Mouse (Mus musculus) lung, embryonic 14.5 days (tissue): Measurements from ENCODE around the gene Sit1. TPM values are rescaled to one million over a fixed set of nuclear protein-coding genes. Genes with fewer than 3 reads are reported as not detected.

Source experiments
- ATAC-seq: fragments of 200-750 bp; cut with Nextera tagmentation; 2 replicates; pipeline ENCODE4 v1.8.0; 2017; ENCODE audit warnings: mild to moderate bottlenecking, moderate TSS enrichment, moderate library complexity; ENCODE audit not compliant: insufficient read depth
- DNase-seq: peaks from one replicate; pipeline ENCODE4 v3.0.0-alpha.2; 2015
- H3K27ac ChIP-seq: fragments of 300-500 bp; sonication (generic); 2 replicates; pipeline ENCODE4 v1.5.1; 2014; ENCODE audit warnings: low read depth, mild to moderate bottlenecking, moderate library complexity
- H3K27me3 ChIP-seq: fragments of 300-500 bp; sonication (generic); 2 replicates; pipeline ENCODE4 v1.6.1; 2014; ENCODE audit warnings: low read length, control low read depth; ENCODE audit not compliant: insufficient read depth
- H3K36me3 ChIP-seq: fragments of 300-500 bp; sonication (generic); 2 replicates; pipeline ENCODE4 v1.6.1; 2014; ENCODE audit warnings: control low read depth; ENCODE audit not compliant: insufficient read depth
- H3K4me1 ChIP-seq: fragments of 300-500 bp; sonication (generic); 2 replicates; pipeline ENCODE4 v1.6.1; 2014; ENCODE audit warnings: antibody characterized with exemption, control low read depth; ENCODE audit not compliant: insufficient read depth
- H3K4me2 ChIP-seq: fragments of 300-500 bp; sonication (generic); 2 replicates; pipeline ENCODE4 v1.6.1; 2014; ENCODE audit warnings: mild to moderate bottlenecking
- H3K4me3 ChIP-seq: fragments of 300-500 bp; sonication (generic); 2 replicates; pipeline ENCODE4 v1.5.1; 2014; ENCODE audit warnings: low read depth, low read length
- H3K9ac ChIP-seq: fragments of 300-500 bp; sonication (generic); 2 replicates; pipeline ENCODE4 v1.6.1; 2014
- H3K9me3 ChIP-seq: fragments of 300-500 bp; sonication (generic); 2 replicates; pipeline ENCODE4 v1.6.1; 2016; ENCODE audit warnings: low read depth, low read length, control low read depth
- CTCF ChIP-seq: IDR thresholded peaks from 2 replicates; pipeline ENCODE4 v1.5.1; 2016; ENCODE audit warnings: antibody characterized with exemption, low read depth
- WGBS: fragments of 180-500 bp; shearing (Covaris S2); extraction: QIAGEN DNeasy Blood & Tissue Kit; methylation state at CpG from one replicate; pipeline ENCODE4 v1.1.7; 2014; 5-methylcytosine and 5-hydroxymethylcytosine counted together
- polyA plus RNA-seq: library from polyadenylated mRNA; unstranded; fragments of >200 nt; fragmentation: Nextera tagmentation; extraction: Ambion mirVana; gene quantifications from 2 replicates; pipeline ENCODE4 v1.2.1, GENCODE M21; 2014

Sit1 gene
- polyA plus RNA-seq, 1 experiment from 2014 or later: not detected

DNA sequence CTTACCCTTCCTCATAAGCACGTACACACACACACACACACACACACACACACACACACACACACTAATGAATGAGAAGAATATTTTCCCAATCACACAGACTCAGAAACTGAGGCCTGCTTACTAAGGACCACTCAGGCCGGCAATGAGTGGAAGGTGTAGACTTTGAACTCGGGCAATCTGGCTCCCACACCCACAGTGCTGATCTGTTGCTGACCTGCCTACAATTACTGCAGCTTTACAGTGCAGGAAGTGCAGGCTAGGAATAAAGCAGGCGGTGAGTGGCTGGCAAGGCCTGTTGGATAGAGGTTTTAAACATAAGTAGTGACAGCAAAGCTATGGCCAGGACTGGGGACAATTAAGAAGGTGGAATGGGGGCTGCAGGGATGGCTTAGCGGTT lies 2.5 kb downstream of the Sit1 start:
- Histone ChIP-seq H3K4me1 (no peaks in the 10 kb centered on the region), H3K9me3 (no peaks in the 10 kb centered on the region), H3K27me3 (no peaks in the 10 kb centered on the region), H3K36me3 (no peaks in the 10 kb centered on the region), H3K4me2 (no peak overlapping the region), H3K4me3 (no peak overlapping the region), H3K9ac (no peak overlapping the region), H3K27ac (no peak overlapping the region)
- no peak for DNase-seq
- no peak for TF ChIP-seq CTCF
- 76% methylated on average over 5 of the region's 5 CpGs for WGBS
- no peak for ATAC-seq

DNA sequence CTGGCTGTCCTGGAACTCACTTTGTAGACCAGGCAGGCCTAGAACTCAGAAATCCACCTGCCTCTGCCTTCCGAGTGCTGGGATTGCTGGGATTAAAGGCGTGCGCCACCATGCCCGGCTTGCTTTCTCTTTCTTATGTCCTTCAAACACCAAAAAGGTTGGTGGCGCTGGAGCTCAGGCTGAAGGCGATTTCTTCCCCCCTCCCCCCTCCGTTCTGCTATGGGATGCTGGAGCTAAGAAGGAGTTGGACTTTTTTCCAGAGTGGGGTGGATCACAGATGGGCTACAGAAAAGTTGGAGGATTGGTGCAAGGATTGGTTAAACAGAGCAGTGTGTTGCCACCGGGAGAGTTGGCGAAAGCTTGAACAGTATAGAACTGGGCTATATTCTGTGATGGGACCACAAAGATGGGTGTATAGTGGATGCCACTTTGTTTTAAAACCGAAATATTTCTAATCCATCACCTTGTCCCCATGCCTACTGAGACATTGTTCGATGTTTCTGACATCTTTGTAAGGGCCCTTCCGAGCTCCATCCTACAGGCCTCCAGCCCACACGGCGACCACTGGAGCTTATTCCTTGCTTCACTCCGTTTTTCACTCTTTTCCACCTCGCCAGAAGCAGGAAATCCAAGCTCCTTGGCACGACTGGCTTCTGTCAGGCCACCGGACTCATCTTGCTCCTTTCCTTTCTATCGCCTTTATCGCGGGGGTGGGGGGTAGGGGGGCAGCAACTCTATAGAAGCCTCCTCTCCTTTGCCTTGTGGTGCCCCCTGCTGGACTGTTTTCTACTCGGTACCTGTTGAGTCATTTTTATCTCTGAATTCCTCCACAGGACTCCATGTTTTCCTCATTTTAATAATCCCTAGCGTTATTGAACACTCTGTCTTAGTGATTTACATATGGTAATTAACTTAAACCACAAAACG lies 4.4 kb downstream of the Sit1 start:
- H3K9ac ChIP-seq: no peak overlapping the region
- ATAC-seq: no peak
- peak; percentile 67 for TF ChIP-seq CTCF

DNA sequence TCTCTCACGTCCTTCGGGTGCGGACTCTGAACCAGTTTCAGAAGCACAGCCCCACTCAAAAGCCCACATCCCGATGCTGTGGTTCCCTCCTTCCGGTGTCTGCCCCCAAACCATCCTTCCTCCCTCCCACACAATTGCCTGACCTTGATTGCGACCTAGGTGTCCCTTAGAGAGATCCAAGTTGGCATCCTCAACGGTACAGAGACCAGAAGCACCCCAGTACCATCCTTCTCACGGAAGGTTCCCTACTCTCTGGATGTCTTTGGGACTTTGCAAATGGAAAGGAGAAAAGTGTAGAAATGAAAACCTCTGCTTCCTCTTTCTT lies 5.0 kb downstream of the Sit1 start:
- ATAC-seq: peak; percentile 51; the same call in 1 of the 2 replicates

More for the DNA sequence above, 4.4 kb downstream of the Sit1 start:
- H3K36me3 ChIP-seq: no peaks in the 10 kb centered on the region
- H3K4me3 ChIP-seq: no peak overlapping the region
- no peaks in the 10 kb centered on the region for H3K9me3 ChIP-seq
- peak; percentile 88 for DNase-seq
- H3K4me2 ChIP-seq: peak overlapping the region; percentile 39; the same call in 1 of the 2 replicates
- H3K4me1 ChIP-seq: no peaks in the 10 kb centered on the region
- no peaks in the 10 kb centered on the region for H3K27me3 ChIP-seq
- no peak overlapping the region for H3K27ac ChIP-seq
- WGBS: 45% methylated on average over 24 of the region's 24 CpGs

DNA sequence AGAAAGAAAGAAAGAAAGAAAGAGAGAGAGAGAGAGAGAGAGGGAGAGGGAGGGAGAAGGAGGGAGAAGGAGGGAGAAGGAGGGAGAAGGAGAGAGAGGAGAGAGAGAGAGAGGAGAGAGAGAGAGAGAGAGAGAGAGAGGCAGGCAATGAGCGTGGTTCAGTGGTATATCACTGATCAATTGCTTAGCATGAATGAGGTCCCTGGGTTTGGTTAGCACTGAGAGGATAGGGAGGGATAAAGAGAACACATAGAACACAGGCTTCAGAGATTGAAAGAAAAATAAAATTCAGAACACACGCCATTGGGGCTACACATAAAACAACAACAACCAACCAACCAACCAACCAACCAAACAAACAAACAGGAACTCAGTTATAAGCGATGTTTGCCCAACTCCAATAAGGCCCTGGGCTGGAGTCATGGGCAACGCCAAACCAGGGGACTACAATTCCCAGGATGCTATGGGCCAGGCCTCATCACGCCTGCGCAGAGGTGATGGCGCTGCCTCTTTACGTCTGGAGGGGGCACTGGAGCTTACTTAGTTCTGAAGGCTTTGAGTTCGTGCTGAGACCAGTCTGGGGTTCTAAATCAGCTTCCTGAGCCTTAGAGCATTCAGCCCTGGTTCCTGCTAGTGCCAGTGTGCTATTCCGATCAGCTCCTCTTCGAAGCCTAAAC lies 5.5 kb downstream of the Sit1 start:
- Histone ChIP-seq H3K9ac (peak overlapping the region; percentile 43), H3K27me3 (no peaks in the 10 kb centered on the region), H3K4me1 (no peaks in the 10 kb centered on the region), H3K4me2 (peak overlapping the region; percentile 58), H3K36me3 (no peaks in the 10 kb centered on the region), H3K4me3 (peak overlapping the region; percentile 31), H3K9me3 (no peaks in the 10 kb centered on the region), H3K27ac (no peak overlapping the region; the same call in 1 of the 2 replicates)
- ATAC-seq (peak; percentile 95), DNase-seq (peak; percentile 95)
- TF ChIP-seq CTCF: peak; percentile 65
- 18% methylated on average over 11 of the region's 11 CpGs for WGBS

More for the DNA sequence above, 5.0 kb downstream of the Sit1 start:
- H3K4me2 ChIP-seq: peak overlapping the region; percentile 58
- H3K27ac ChIP-seq: no peak overlapping the region; the same call in 1 of the 2 replicates
- H3K36me3 ChIP-seq: no peaks in the 10 kb centered on the region
- no peaks in the 10 kb centered on the region for H3K9me3 ChIP-seq
- no peaks in the 10 kb centered on the region for H3K4me1 ChIP-seq
- H3K9ac ChIP-seq: peak overlapping the region; percentile 43
- H3K27me3 ChIP-seq: no peaks in the 10 kb centered on the region
- no peak for DNase-seq
- 44% methylated on average over 8 of the region's 8 CpGs for WGBS
- TF ChIP-seq CTCF: no peak
- H3K4me3 ChIP-seq: peak overlapping the region; percentile 31

DNA sequence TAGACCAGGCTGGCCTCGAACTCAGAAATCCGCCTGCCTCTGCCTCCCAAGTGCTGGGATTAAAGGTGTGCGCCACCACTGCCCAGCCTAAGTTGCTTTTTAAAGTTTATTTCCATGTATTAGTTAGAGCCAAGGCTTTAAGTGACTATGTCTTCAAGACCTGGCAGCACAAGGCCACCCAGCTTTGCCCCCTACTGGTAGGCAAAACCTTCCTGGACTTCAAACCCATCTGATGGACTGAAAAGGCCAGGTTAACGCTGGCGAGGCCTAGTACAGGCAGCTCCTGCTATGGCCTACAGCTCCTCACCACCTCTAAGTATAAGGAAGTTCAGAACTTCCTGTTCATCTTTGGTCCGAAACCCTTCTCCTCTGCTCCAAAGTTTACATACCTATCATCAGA lies 6.9 kb downstream of the Sit1 start:
- peak; percentile 32 for TF ChIP-seq CTCF
- H3K4me3 ChIP-seq: no peak overlapping the region
- no peak overlapping the region for H3K4me2 ChIP-seq
- H3K9me3 ChIP-seq: no peaks in the 10 kb centered on the region
- H3K27me3 ChIP-seq: no peaks in the 10 kb centered on the region
- no peaks in the 10 kb centered on the region for H3K4me1 ChIP-seq
- no peak for ATAC-seq
- no peak for DNase-seq
- whole genome bisulfite sequencing: 82% methylated on average over 6 of the region's 6 CpGs
- no peak overlapping the region for H3K9ac ChIP-seq
- H3K27ac ChIP-seq: no peak overlapping the region
- H3K36me3 ChIP-seq: no peaks in the 10 kb centered on the region

DNA sequence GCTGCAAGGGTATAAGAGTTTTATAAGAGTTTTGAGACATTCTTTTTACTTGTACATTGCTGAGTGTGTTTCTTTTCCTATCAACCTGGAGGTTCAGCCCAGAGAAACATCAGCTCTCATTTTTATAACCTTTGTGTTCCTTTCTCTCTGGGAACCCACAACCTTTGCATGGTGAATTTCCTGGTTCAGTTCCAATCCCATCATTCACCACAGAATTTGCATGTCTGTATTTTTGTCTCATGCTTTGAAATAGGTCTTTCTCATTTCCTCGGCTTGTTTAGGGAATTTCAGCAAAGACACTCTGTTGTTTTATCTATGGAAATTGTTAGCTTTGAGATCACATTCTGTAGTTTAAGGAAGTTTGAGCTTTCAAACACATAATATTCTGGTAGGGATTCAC lies 9.9 kb downstream of the Sit1 start:
- Histone ChIP-seq H3K4me1 (no peaks in the 10 kb centered on the region), H3K36me3 (no peaks in the 10 kb centered on the region), H3K27ac (no peak overlapping the region), H3K9ac (no peak overlapping the region), H3K4me2 (no peak overlapping the region), H3K27me3 (no peaks in the 10 kb centered on the region), H3K4me3 (no peak overlapping the region), H3K9me3 (no peaks in the 10 kb centered on the region)
- WGBS: 61% methylated on average over 1 of the region's 1 CpGs
- ATAC-seq (no peak), DNase-seq (no peak)
- TF ChIP-seq CTCF: no peak

DNA sequence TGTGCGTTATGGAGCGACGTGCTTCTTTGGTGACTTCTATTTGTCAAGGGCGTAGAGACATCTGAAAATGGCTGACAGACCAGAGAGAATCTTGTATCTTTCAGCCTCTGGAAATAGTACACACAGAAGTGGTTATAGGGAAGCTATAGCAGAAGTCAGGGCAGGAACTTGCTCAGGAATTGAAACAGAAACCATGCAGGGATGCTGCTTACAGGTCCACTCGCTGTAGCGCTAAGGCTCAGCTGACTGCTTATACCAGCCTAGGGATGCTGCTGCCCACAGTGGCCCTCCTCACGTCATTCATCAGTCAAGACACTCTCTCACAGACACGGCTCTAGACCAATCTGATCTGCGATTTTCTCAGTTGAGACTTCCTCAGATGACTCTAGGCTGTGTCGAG lies 13.2 kb downstream of the Sit1 start:
- Histone ChIP-seq H3K9ac (no peak overlapping the region), H3K4me3 (no peak overlapping the region), H3K4me2 (no peak overlapping the region), H3K9me3 (no peaks in the 10 kb centered on the region), H3K27ac (no peak overlapping the region), H3K4me1 (no peaks in the 10 kb centered on the region), H3K27me3 (no peaks in the 10 kb centered on the region), H3K36me3 (no peaks in the 10 kb centered on the region)
- 84% methylated on average over 10 of the region's 10 CpGs for WGBS
- DNase-seq (no peak), ATAC-seq (no peak)
- no peak for TF ChIP-seq CTCF
